Mouse (Mus musculus) CH12.LX (cell line): ENCODE results near the gene Cdv3. TPM values are rescaled to one million over a fixed set of nuclear protein-coding genes. Genes with fewer than 3 reads are reported as not detected.

ENCODE experiments used
- DNase-seq: peaks from one replicate; pipeline ENCODE4 v3.0.0-alpha.2; 2013; ENCODE audit errors: extremely low read depth
- H3K27ac ChIP-seq: 2 replicates; pipeline ENCODE4 v1.5.1; 2012; ENCODE audit warnings: low read depth, mild to moderate bottlenecking, control low read depth, moderate library complexity; ENCODE audit not compliant: insufficient read depth
- H3K27me3 ChIP-seq: replicated peaks from 2 replicates; pipeline ENCODE3; 2012; ENCODE audit warnings: inconsistent platforms
- H3K36me3 ChIP-seq, 2 experiments: replicated peaks in 1 of 2; 2 replicates each; pipeline versions ENCODE3 to v1.6.1; 2012; ENCODE audit warnings: inconsistent platforms in 1 of 2, low read length in 1 of 2, mild to moderate bottlenecking in 1 of 2, mixed read lengths in 1 of 2, moderate library complexity in 1 of 2; ENCODE audit not compliant: control insufficient read depth in 1 of 2, insufficient read depth in 1 of 2
- H3K4me1 ChIP-seq, 2 experiments: 2 replicates each; pipeline ENCODE4 v1.6.1; 2012; ENCODE audit warnings: inconsistent platforms in 1 of 2, moderate library complexity in 1 of 2; ENCODE audit not compliant: insufficient read depth in 2 of 2, control insufficient read depth in 1 of 2
- H3K4me2 ChIP-seq: 2 replicates; pipeline ENCODE4 v1.6.1; 2012; ENCODE audit warnings: low read depth, mild to moderate bottlenecking, control low read depth; ENCODE audit not compliant: poor library complexity, insufficient read depth, severe bottlenecking
- H3K4me3 ChIP-seq, 3 experiments: fragments of 150-350 bp in 1 of 3; sonication (generic) in 1 of 3; replicated peaks in 1 of 3; 2 replicates each; pipeline versions ENCODE3 to v1.5.1; 2011 to 2012; ENCODE audit warnings: low read depth in 2 of 3, low read length in 2 of 3, mild to moderate bottlenecking in 2 of 3, moderate library complexity in 2 of 3, control low read depth in 1 of 3, improper control_type of control experiment in 1 of 3, inconsistent platforms in 1 of 3, mixed read lengths in 1 of 3; ENCODE audit not compliant: poor library complexity in 1 of 3
- H3K79me2 ChIP-seq: replicated peaks from 2 replicates; pipeline ENCODE4 v1.6.1; 2012; ENCODE audit warnings: mild to moderate bottlenecking, moderate library complexity; ENCODE audit not compliant: control insufficient read depth, poor library complexity, insufficient read depth, severe bottlenecking; ENCODE audit errors: extremely low read depth
- H3K9ac ChIP-seq: 2 replicates; pipeline ENCODE4 v1.6.1; 2012; ENCODE audit warnings: low read depth, mild to moderate bottlenecking, control low read depth, moderate library complexity; ENCODE audit not compliant: insufficient read depth
- H3K9me3 ChIP-seq: replicated peaks from 2 replicates; pipeline ENCODE3; 2012; ENCODE audit warnings: low read length, inconsistent platforms, mixed read lengths
- BHLHE40 ChIP-seq: IDR thresholded peaks from 2 replicates; pipeline ENCODE4 v1.6.1; 2011; ENCODE audit warnings: mild to moderate bottlenecking, low read depth, low read length, improper control_type of control experiment
- CHD1 ChIP-seq: IDR thresholded peaks from 2 replicates; pipeline ENCODE4 v1.6.1; 2012; ENCODE audit warnings: low read depth, low read length, improper control_type of control experiment, inconsistent platforms
- CHD2 ChIP-seq: IDR thresholded peaks from 2 replicates; pipeline ENCODE4 v1.6.1; 2011; ENCODE audit warnings: low read length, improper control_type of control experiment
- CTCF ChIP-seq, 2 experiments: IDR thresholded peaks in 1 of 2; conservative IDR thresholded peaks in 1 of 2; 2 replicates each; pipeline ENCODE4 v1.5.1; 2011 to 2012; ENCODE audit warnings: low read depth in 2 of 2, low read length in 2 of 2, improper control_type of control experiment in 1 of 2, inconsistent platforms in 1 of 2, mild to moderate bottlenecking in 1 of 2, moderate library complexity in 1 of 2
- E2F4 ChIP-seq: IDR thresholded peaks from 2 replicates; pipeline ENCODE4 v1.6.1; 2011; ENCODE audit warnings: low read depth, low read length, improper control_type of control experiment; ENCODE audit not compliant: insufficient replicate concordance
- ELF1 ChIP-seq: IDR thresholded peaks from 2 replicates; pipeline ENCODE4 v1.6.1; 2014; ENCODE audit warnings: low read depth, mild to moderate bottlenecking, inconsistent platforms, low read length, improper control_type of control experiment
- EP300 ChIP-seq: IDR thresholded peaks from 2 replicates; pipeline ENCODE4 v1.6.1; 2011; ENCODE audit warnings: low read length, improper control_type of control experiment
- ETS1 ChIP-seq: conservative IDR thresholded peaks from 2 replicates; pipeline ENCODE4 v1.6.1; 2012; ENCODE audit warnings: low read depth, mild to moderate bottlenecking, inconsistent platforms, low read length, improper control_type of control experiment, moderate library complexity
- GABPA ChIP-seq: IDR thresholded peaks from 2 replicates; pipeline ENCODE4 v1.6.1; 2012; ENCODE audit warnings: low read depth, low read length, improper control_type of control experiment, inconsistent platforms; ENCODE audit not compliant: insufficient replicate concordance
- HCFC1 ChIP-seq: IDR thresholded peaks from 2 replicates; pipeline ENCODE4 v1.6.1; 2012; ENCODE audit warnings: low read depth, mild to moderate bottlenecking, inconsistent platforms, low read length, improper control_type of control experiment
- JUN ChIP-seq: IDR thresholded peaks from 2 replicates; pipeline ENCODE4 v1.6.1; 2011; ENCODE audit warnings: low read depth, mild to moderate bottlenecking, low read length, improper control_type of control experiment, moderate library complexity; ENCODE audit not compliant: insufficient read depth
- JUND ChIP-seq: conservative IDR thresholded peaks from 2 replicates; pipeline ENCODE4 v1.6.1; 2011; ENCODE audit warnings: low read depth, low read length, improper control_type of control experiment
- KAT2A ChIP-seq: IDR thresholded peaks from 2 replicates; pipeline ENCODE4 v1.6.1; 2012; ENCODE audit warnings: low read length, improper control_type of control experiment, inconsistent platforms; ENCODE audit not compliant: insufficient replicate concordance
- MAFK ChIP-seq: IDR thresholded peaks from 2 replicates; pipeline ENCODE4 v1.6.1; 2011; ENCODE audit warnings: low read length, improper control_type of control experiment; ENCODE audit not compliant: insufficient replicate concordance
- MAX ChIP-seq: IDR thresholded peaks from 2 replicates; pipeline ENCODE4 v1.6.1; 2011; ENCODE audit warnings: low read length, improper control_type of control experiment
- MAZ ChIP-seq: IDR thresholded peaks from 2 replicates; pipeline ENCODE4 v1.6.1; 2012; ENCODE audit warnings: low read depth, mild to moderate bottlenecking, inconsistent platforms, low read length, improper control_type of control experiment, moderate library complexity
- MEF2A ChIP-seq: IDR thresholded peaks from 2 replicates; pipeline ENCODE4 v1.6.1; 2014; ENCODE audit warnings: low read depth, mild to moderate bottlenecking, inconsistent platforms, low read length, improper control_type of control experiment, borderline replicate concordance
- MXI1 ChIP-seq: IDR thresholded peaks from 2 replicates; pipeline ENCODE4 v1.6.1; 2011; ENCODE audit warnings: mild to moderate bottlenecking, low read depth, low read length, improper control_type of control experiment
- MYC ChIP-seq: IDR thresholded peaks from 2 replicates; pipeline ENCODE4 v1.6.1; 2011; ENCODE audit warnings: low read depth, mild to moderate bottlenecking, improper control_type of control experiment, low read length
- NELFE ChIP-seq: IDR thresholded peaks from 2 replicates; pipeline ENCODE4 v1.6.1; 2011; ENCODE audit warnings: low read depth, low read length, improper control_type of control experiment
- NRF1 ChIP-seq: IDR thresholded peaks from 2 replicates; pipeline ENCODE4 v1.6.1; 2014; ENCODE audit warnings: low read depth, mild to moderate bottlenecking, inconsistent platforms, low read length, improper control_type of control experiment, moderate library complexity
- PAX5 ChIP-seq: IDR thresholded peaks from 2 replicates; pipeline ENCODE4 v1.6.1; 2012; ENCODE audit warnings: low read length, inconsistent platforms, mixed read lengths
- POLR2A ChIP-seq: IDR thresholded peaks from 2 replicates; pipeline ENCODE4 v1.6.1; 2011; ENCODE audit warnings: low read depth, mild to moderate bottlenecking, improper control_type of control experiment, low read length
- POLR2AphosphoS2 ChIP-seq: IDR thresholded peaks from 2 replicates; pipeline ENCODE4 v1.6.1; 2011; ENCODE audit warnings: low read depth, low read length, improper control_type of control experiment
- RAD21 ChIP-seq: IDR thresholded peaks from 2 replicates; pipeline ENCODE4 v1.6.1; 2011; ENCODE audit warnings: low read depth, mild to moderate bottlenecking, low read length, improper control_type of control experiment, moderate library complexity
- RCOR1 ChIP-seq: conservative IDR thresholded peaks from 2 replicates; pipeline ENCODE4 v1.6.1; 2012; ENCODE audit warnings: low read depth, mild to moderate bottlenecking, inconsistent platforms, low read length, improper control_type of control experiment
- SIN3A ChIP-seq: IDR thresholded peaks from 2 replicates; pipeline ENCODE4 v1.6.1; 2012; ENCODE audit warnings: low read length, improper control_type of control experiment, inconsistent platforms
- SMC3 ChIP-seq: IDR thresholded peaks from 2 replicates; pipeline ENCODE4 v1.6.1; 2011; ENCODE audit warnings: low read depth, low read length, improper control_type of control experiment
- TBP ChIP-seq: conservative IDR thresholded peaks from 2 replicates; pipeline ENCODE4 v1.6.1; 2011; ENCODE audit warnings: low read depth, low read length, improper control_type of control experiment
- TCF12 ChIP-seq: IDR thresholded peaks from 2 replicates; pipeline ENCODE4 v1.6.1; 2014; ENCODE audit warnings: low read depth, mild to moderate bottlenecking, inconsistent platforms, low read length, improper control_type of control experiment
- UBTF ChIP-seq: IDR thresholded peaks from 2 replicates; pipeline ENCODE4 v1.6.1; 2012; ENCODE audit warnings: low read depth, mild to moderate bottlenecking, inconsistent platforms, low read length, improper control_type of control experiment, moderate library complexity
- USF1 ChIP-seq: IDR thresholded peaks from 2 replicates; pipeline ENCODE4 v1.6.1; 2014; ENCODE audit warnings: low read depth, mild to moderate bottlenecking, inconsistent platforms, low read length, improper control_type of control experiment
- USF2 ChIP-seq: conservative IDR thresholded peaks from 2 replicates; pipeline ENCODE4 v1.6.1; 2011; ENCODE audit warnings: low read depth, low read length, improper control_type of control experiment
- ZC3H11A ChIP-seq: IDR thresholded peaks from 2 replicates; pipeline ENCODE4 v1.6.1; 2012; ENCODE audit warnings: low read depth, mild to moderate bottlenecking, inconsistent platforms, low read length, improper control_type of control experiment
- ZKSCAN1 ChIP-seq: IDR thresholded peaks from 2 replicates; pipeline ENCODE4 v1.6.1; 2012; ENCODE audit warnings: low read depth, inconsistent platforms, low read length, improper control_type of control experiment, borderline replicate concordance
- ZMIZ1 ChIP-seq: IDR thresholded peaks from 2 replicates; pipeline ENCODE4 v1.6.1; 2012; ENCODE audit warnings: low read depth, mild to moderate bottlenecking, inconsistent platforms, low read length, improper control_type of control experiment
- ZNF384 ChIP-seq: IDR thresholded peaks from 2 replicates; pipeline ENCODE4 v1.6.1; 2012; ENCODE audit warnings: low read depth, low read length, improper control_type of control experiment, inconsistent platforms
- dilution Hi-C: fragments of 300-500 bp; cut with MboI; formaldehyde crosslinking; loops from 2 replicates; pipeline ENCODE4 v1.14.3; 2020; ENCODE audit warnings: low sequenced_read_pairs; ENCODE audit not compliant: extremely low pct_unique_long_range_greater_than_20kb, extremely low pct_ligation_motif_present
- in situ Hi-C: fragments of 300-500 bp; cut with MboI; formaldehyde crosslinking; loops from 3 replicates; pipeline ENCODE4 v1.14.3; 2019; ENCODE audit warnings: low sequenced_read_pairs, low pct_ligation_motif_present, low pct_unique_long_range_greater_than_20kb, mixed read lengths
- polyA plus RNA-seq: library from polyadenylated mRNA; unstranded; fragments of >175 nt; gene quantifications from 2 replicates; pipeline ENCODE4 v1.2.1, GENCODE M21; 2012; ENCODE audit warnings: low read depth; ENCODE audit not compliant: insufficient read length
- total RNA-seq, 2 experiments: library from RNA; depleted of rRNA; stranded (reverse); fragments of 300-350 nt in 1 of 2; fragments of >200 nt in 1 of 2; gene quantifications; 2 replicates each; pipeline ENCODE4 v1.2.3; 2012 to 2014

Cdv3 gene
- total RNA-seq (2012; rRNA removed) (189 and 263 TPM in 2 replicates), total RNA-seq (2014; rRNA removed) (281 and 312 TPM in 2 replicates), polyA plus RNA-seq (341 and 343 TPM in 2 replicates)

GRCm38 (mm10) chr9:103365290-103366247 is at the start of gene Cdv3:
TSS of gene Cdv3 (minus strand) at chr9:103365840.
- H3K27me3 ChIP-seq, result no peaks in the 10 kb centered on the region
- dilution Hi-C loops, result no loop called here
- in situ Hi-C loops, result loop anchor here (5.0 kb wide), 1 partner anchor 57 kb away; no protein-coding TSS in a partner anchor
- TF ChIP-seq CHD2, result peak; percentile 71
- peak; percentile 94 for TF ChIP-seq NELFE
- peak; percentile 98 for TF ChIP-seq MXI1
- TF ChIP-seq HCFC1, result peak; percentile 58
- peak; percentile 97 for TF ChIP-seq MYC
- peak; percentile 53; the same call in 1 of the 2 replicates for TF ChIP-seq E2F4
- peak; percentile 97 for TF ChIP-seq MAX
- 0 out of 2 replicates have a peak, but pooled peaks have one; percentile 69 for TF ChIP-seq POLR2AphosphoS2
- TF ChIP-seq SMC3, result no peak
- no peak for TF ChIP-seq MAFK
- TF ChIP-seq CTCF (conservative IDR thresholded peaks at IDR 0.05 in 1 of 2, IDR thresholded peaks at IDR 0.05 in 1 of 2; ENCODE audit: low read depth in 2 of 2, low read length in 2 of 2), result no peak
- TF ChIP-seq JUN, result no peak
- TF ChIP-seq ZC3H11A, result no peak
- TF ChIP-seq GABPA, result no peak
- peak; percentile 65 for TF ChIP-seq ELF1
- no peak for TF ChIP-seq USF2
- no peak for TF ChIP-seq CHD1
- no peak for TF ChIP-seq RCOR1
- no peak for TF ChIP-seq PAX5
- no peak for TF ChIP-seq USF1
- no peak; the same call in 1 of the 2 replicates for TF ChIP-seq ETS1
- no peak for TF ChIP-seq EP300
- TF ChIP-seq ZMIZ1, result peak; percentile 23; the same call in 1 of the 2 replicates
- peak; percentile 93 for TF ChIP-seq BHLHE40
- TF ChIP-seq RAD21, result no peak
- TF ChIP-seq SIN3A, result peak; percentile 62
- TF ChIP-seq MEF2A, result no peak
- TF ChIP-seq POLR2A, result peak; percentile 93
- TF ChIP-seq JUND, result no peak
- no peak for TF ChIP-seq MAZ
- no peak for TF ChIP-seq ZKSCAN1
- peak; percentile 93 for TF ChIP-seq NRF1
- TF ChIP-seq TCF12, result peak; percentile 66
- no peak for TF ChIP-seq ZNF384
- peak; percentile 92 for TF ChIP-seq TBP
- no peak for TF ChIP-seq KAT2A
- peak; percentile 73; the same call in 1 of the 2 replicates for TF ChIP-seq UBTF

More at GRCm38 (mm10) chr9:103365290-103366247, at the start of gene Cdv3:
- Histone ChIP-seq H3K4me2 (peak within 1 kb of the TSS; percentile 97), H3K36me3 (peaks cover 2 to 21% of the 10 kb centered on the region in 2 experiments), H3K79me2 (peaks cover 41% of the 10 kb centered on the region), H3K4me1 (peaks cover 4 to 33% of the 10 kb centered on the region in 2 experiments; a peak in 3 of 4 replicates), H3K27ac (peak within 1 kb of the TSS; percentile 84), H3K4me3 (peak within 1 kb of the TSS; percentile 75 to 92 (median 86)), H3K9me3 (no peaks in the 10 kb centered on the region), H3K9ac (peak within 1 kb of the TSS; percentile 96)
- DNase-seq, result peak; percentile 100
